In genomic region chr9:119537823-119538222, GRCm38 (mm10) we compare ENCODE assay signal across 13 mouse cellular contexts. TPM values are rescaled to one million over a fixed set of nuclear protein-coding genes. Genes with fewer than 3 reads are reported as not detected.
A peak's percentile ranks its signal among the peaks of the same experiment; 100 is the strongest.
DNase-seq lines count a peak whose midpoint lies in the region; ATAC-seq and TF ChIP-seq lines count a peak whose summit lies in the region.
"Had no signal": no experiment of that assay in that cellular context is flagged by ENCODE, and none has a peak within 500 bp of the region (broad histone marks: within the 10 kb centered on the region; RNA-seq: fewer than 3 reads in every experiment).

No protein-coding gene starts in this region.

- intact Hi-C loops in heart, postnatal 25 days (cut with DNase I) = no loop called here

- DNase-seq in heart, adult 11 months = peak; percentile 93
- DNase-seq in heart, postnatal 25 days (ENCODE audit: low spot score) = no peak
- DNase-seq in midbrain, embryonic 10.5 days (ENCODE audit: low spot score) = no peak
- peak; percentile 81 for DNase-seq in hindbrain, postnatal 0 days (ENCODE audit: low spot score)
- DNase-seq in natural killer cell, adult 2 months (ENCODE audit: low spot score in 2 of 2) = no peak
- DNase-seq: retina, postnatal 1 day; thymus, postnatal 36 days had no signal

- no peaks in the 10 kb centered on the region for H3K4me1 ChIP-seq in midbrain, embryonic 12.5 days
- H3K4me1 ChIP-seq in midbrain, embryonic 10.5 days = no peaks in the 10 kb centered on the region; the same call in 1 of the 2 replicates
- peaks cover 4% of the 10 kb centered on the region; the same call in 1 of the 2 replicates for H3K4me1 ChIP-seq in forebrain, embryonic 16.5 days (replicated peaks; ENCODE audit: control insufficient read depth, insufficient read depth, low read length)
- 0 out of 2 replicates have a peak, but pooled peaks cover 6% of the 10 kb centered on the region for H3K4me1 ChIP-seq in hindbrain, postnatal 0 days (ENCODE audit: insufficient read depth, low read length)
- H3K4me1 ChIP-seq in liver, embryonic 12.5 days = no peaks in the 10 kb centered on the region

- H3K4me3 ChIP-seq in midbrain, embryonic 12.5 days = no peak overlapping the region
- H3K4me3 ChIP-seq in midbrain, embryonic 10.5 days = no peak overlapping the region
- no peak overlapping the region for H3K4me3 ChIP-seq in forebrain, embryonic 16.5 days (replicated peaks; ENCODE audit: low read length)
- no peak overlapping the region for H3K4me3 ChIP-seq in hindbrain, postnatal 0 days (ENCODE audit: low read length)
- H3K4me3 ChIP-seq in liver, embryonic 12.5 days = no peak overlapping the region
- H3K4me3 ChIP-seq: myocyte had no signal

- no peak overlapping the region for H3K4me2 ChIP-seq in midbrain, embryonic 12.5 days (replicated peaks)
- no peak overlapping the region for H3K4me2 ChIP-seq in forebrain, embryonic 16.5 days (ENCODE audit: low read length)
- no peak overlapping the region for H3K4me2 ChIP-seq in hindbrain, postnatal 0 days (ENCODE audit: low read depth, low read length)
- H3K4me2 ChIP-seq in liver, embryonic 12.5 days = no peak overlapping the region

- TF ChIP-seq CTCF in hindbrain, postnatal 0 days (IDR thresholded peaks at IDR 0.05; ENCODE audit: low read depth) = no peak

- H3K27ac ChIP-seq in midbrain, embryonic 12.5 days (replicated peaks) = no peak overlapping the region
- no peak overlapping the region for H3K27ac ChIP-seq in midbrain, embryonic 10.5 days (replicated peaks)
- no peak overlapping the region for H3K27ac ChIP-seq in forebrain, embryonic 16.5 days (ENCODE audit: low read length)
- no peak overlapping the region for H3K27ac ChIP-seq in hindbrain, postnatal 0 days
- H3K27ac ChIP-seq in liver, embryonic 12.5 days = no peak overlapping the region
- H3K27ac ChIP-seq: liver, embryonic 14.5 days had no signal

- no peaks in the 10 kb centered on the region for H3K9me3 ChIP-seq in midbrain, embryonic 12.5 days
- no peaks in the 10 kb centered on the region for H3K9me3 ChIP-seq in midbrain, embryonic 10.5 days (replicated peaks)
- H3K9me3 ChIP-seq in forebrain, embryonic 16.5 days (ENCODE audit: control insufficient read depth, low read length) = no peaks in the 10 kb centered on the region
- no peaks in the 10 kb centered on the region for H3K9me3 ChIP-seq in hindbrain, postnatal 0 days (ENCODE audit: low read length)
- no peaks in the 10 kb centered on the region for H3K9me3 ChIP-seq in liver, embryonic 12.5 days (replicated peaks)

- H3K27me3 ChIP-seq in midbrain, embryonic 12.5 days = peaks cover 100% of the 10 kb centered on the region
- H3K27me3 ChIP-seq in midbrain, embryonic 10.5 days (ENCODE audit: low read depth, poor library complexity, severe bottlenecking) = peaks cover 100% of the 10 kb centered on the region
- H3K27me3 ChIP-seq in forebrain, embryonic 16.5 days (replicated peaks; ENCODE audit: control insufficient read depth, insufficient read depth, low read length) = no peaks in the 10 kb centered on the region
- 0 out of 2 replicates have a peak, but pooled peaks cover 7% of the 10 kb centered on the region for H3K27me3 ChIP-seq in hindbrain, postnatal 0 days (ENCODE audit: insufficient read depth, low read length)
- H3K27me3 ChIP-seq in liver, embryonic 12.5 days (replicated peaks) = peaks cover 11% of the 10 kb centered on the region

- WGBS in midbrain, embryonic 12.5 days = 81% methylated on average over 4 of the region's 4 CpGs
- 80% methylated on average over 4 of the region's 4 CpGs for WGBS in midbrain, embryonic 10.5 days
- WGBS in forebrain, embryonic 16.5 days = 48% methylated on average over 4 of the region's 4 CpGs
- WGBS in hindbrain, postnatal 0 days = 30% methylated on average over 4 of the region's 4 CpGs
- WGBS in liver, embryonic 12.5 days (ENCODE audit: insufficient replicate concordance) = 55% methylated on average over 4 of the region's 4 CpGs

- H3K36me3 ChIP-seq in midbrain, embryonic 12.5 days = no peaks in the 10 kb centered on the region
- H3K36me3 ChIP-seq in midbrain, embryonic 10.5 days = no peaks in the 10 kb centered on the region
- no peaks in the 10 kb centered on the region for H3K36me3 ChIP-seq in forebrain, embryonic 16.5 days (ENCODE audit: control insufficient read depth, insufficient read depth)
- no peaks in the 10 kb centered on the region for H3K36me3 ChIP-seq in hindbrain, postnatal 0 days (ENCODE audit: insufficient read depth, low read length)
- H3K36me3 ChIP-seq in liver, embryonic 12.5 days = no peaks in the 10 kb centered on the region

- ATAC-seq in midbrain, embryonic 12.5 days (ENCODE audit: low FRiP score, low read depth) = peak; percentile 6; the same call in 1 of the 2 replicates
- ATAC-seq in forebrain, embryonic 16.5 days = peak; percentile 84
- peak; percentile 73 for ATAC-seq in hindbrain, postnatal 0 days
- ATAC-seq in liver, embryonic 12.5 days = no peak
- ATAC-seq: intestine, postnatal 0 days had no signal

- no peak overlapping the region for H3K9ac ChIP-seq in midbrain, embryonic 12.5 days (replicated peaks)
- H3K9ac ChIP-seq in forebrain, embryonic 16.5 days (replicated peaks; ENCODE audit: low read depth, low read length) = no peak overlapping the region
- H3K9ac ChIP-seq in hindbrain, postnatal 0 days (replicated peaks; ENCODE audit: low read length) = no peak overlapping the region
- H3K9ac ChIP-seq in liver, embryonic 12.5 days = no peak overlapping the region
- H3K9ac ChIP-seq: liver, embryonic 14.5 days had no signal

RNA-seq across cellular contexts. Expression of gene Scn5a, which starts 41.0 kb away (rescaled TPM):
- total RNA-seq in heart, postnatal 25 days (2021) = 100 to 1,000 TPM; 141 to 144 TPM
- polyA plus RNA-seq in midbrain, embryonic 12.5 days (2016; fragmentation: Nextera tagmentation; extraction: Ambion mirVana) = 0.18 and 0.33 TPM in 2 replicates
- 0.12 and 0.22 TPM in 2 replicates for polyA plus RNA-seq in midbrain, embryonic 10.5 days (2016; fragmentation: Nextera tagmentation; extraction: Ambion mirVana)
- polyA plus RNA-seq in forebrain, embryonic 16.5 days (2015; fragmentation: Nextera tagmentation; extraction: Ambion mirVana) = 0.82 and 1.4 TPM in 2 replicates
- total RNA-seq in hindbrain, postnatal 0 days (2014; rRNA removed) = 0.68 and 1.5 TPM in 2 replicates
- polyA plus RNA-seq in hindbrain, postnatal 0 days (2015; fragmentation: Nextera tagmentation; extraction: Ambion mirVana) = 0.24 TPM in 2 replicates
- polyA plus RNA-seq in liver, embryonic 12.5 days (2016; fragmentation: Nextera tagmentation; extraction: Ambion mirVana) = 0.02 and 0.10 TPM in 2 replicates

Comparison
In these comparisons a context has a peak if more than half of its experiments do, and no peak if none do; other contexts are left out.
1. DNase-seq: peak in heart, adult 11 months (single experiment) and hindbrain, postnatal 0 days (single experiment); none in heart, postnatal 25 days (single experiment), midbrain, embryonic 10.5 days (single experiment) and natural killer cell, adult 2 months (0 of 2).